Mouse (Mus musculus) heart, adult 2 months (tissue): ENCODE results near the gene Rassf1. TPM values are rescaled to one million over a fixed set of nuclear protein-coding genes. Genes with fewer than 3 reads are reported as not detected.

ENCODE experiments used
- DNase-seq, 2 experiments: peaks; one replicate each; pipeline ENCODE4 v3.0.0; 2021
- H3K27ac ChIP-seq: fragments of 200-600 bp; 2 replicates; pipeline ENCODE4 v1.8.1; 2022
- H3K27me3 ChIP-seq: fragments of 200-500 bp; 2 replicates; pipeline ENCODE4 v1.6.1; 2012; ENCODE audit warnings: mild to moderate bottlenecking, low read length, inconsistent platforms, mixed read lengths; ENCODE audit not compliant: control insufficient read depth, insufficient read depth
- H3K36me3 ChIP-seq: fragments of 200-500 bp; 2 replicates; pipeline ENCODE4 v1.6.1; 2012; ENCODE audit warnings: low read length, inconsistent platforms; ENCODE audit not compliant: control insufficient read depth, insufficient read depth
- H3K4me1 ChIP-seq: fragments of 200-500 bp; 2 replicates; pipeline ENCODE4 v1.6.1; 2011; ENCODE audit warnings: low read length; ENCODE audit not compliant: control insufficient read depth, insufficient read depth
- H3K4me3 ChIP-seq: fragments of 200-600 bp; 2 replicates; pipeline ENCODE4 v1.8.1; 2022
- H3K79me2 ChIP-seq: fragments of 200-500 bp; replicated peaks from 2 replicates; pipeline ENCODE4 v1.6.1; 2012; ENCODE audit warnings: mild to moderate bottlenecking, inconsistent platforms, low read length, moderate library complexity, mixed read lengths; ENCODE audit not compliant: control insufficient read depth, insufficient read depth
- H3K9ac ChIP-seq: fragments of 200-500 bp; 2 replicates; pipeline ENCODE4 v1.6.1; 2012; ENCODE audit warnings: low read depth, mild to moderate bottlenecking, control low read depth, inconsistent platforms, low read length, mixed read lengths
- CTCF ChIP-seq: fragments of 200-600 bp; IDR thresholded peaks from 2 replicates; pipeline ENCODE4 v1.8.1; 2022; ENCODE audit warnings: antibody characterized with exemption, mild to moderate bottlenecking, moderate library complexity
- EP300 ChIP-seq: fragments of 200-500 bp; IDR thresholded peaks from 2 replicates; pipeline ENCODE4 v1.6.1; 2011; ENCODE audit warnings: low read depth, low read length, control low read depth; ENCODE audit not compliant: insufficient read depth
- POLR2A ChIP-seq: fragments of 200-500 bp; IDR thresholded peaks from 2 replicates; pipeline ENCODE4 v1.6.1; 2011; ENCODE audit warnings: mild to moderate bottlenecking, low read depth, low read length, control low read depth; ENCODE audit not compliant: insufficient read depth
- WGBS: fragments of 180-500 bp; shearing (Covaris S2); methylation state at CpG from one replicate; pipeline ENCODE4 v1.1.7; 2018; 5-methylcytosine and 5-hydroxymethylcytosine counted together
- intact Hi-C: fragments of 180-260 bp; cut with DNase I; formaldehyde crosslinking; loops from one replicate; pipeline ENCODE4 v1.15.1; 2025
- polyA plus RNA-seq: library from polyadenylated mRNA; depleted of rRNA; stranded (reverse); fragments of >200 nt; gene quantifications from 2 replicates; pipeline ENCODE4 v1.2.3, GENCODE M21; 2012
- total RNA-seq, 2 experiments: library from RNA; stranded (reverse); gene quantifications; 2 replicates each; pipeline ENCODE4 v1.2.3; 2021

Rassf1 gene
- total and polyA plus RNA-seq, 3 experiments: 12.6 to 15.5 (median 13.4) TPM

- TF ChIP-seq POLR2A: no peak
- peak; percentile 100; the same call in 1 of the 2 replicates for TF ChIP-seq CTCF
- TF ChIP-seq EP300: peak; percentile 98
- Histone ChIP-seq H3K27me3 (no peaks in the 10 kb centered on the region), H3K9ac (0 out of 2 replicates have a peak overlapping the region, but pooled peaks have one; percentile 17), H3K4me3 (0 out of 2 replicates have a peak overlapping the region, but pooled peaks have one; percentile 20), H3K79me2 (no peaks in the 10 kb centered on the region), H3K4me1 (peaks cover 8% of the 10 kb centered on the region), H3K36me3 (no peaks in the 10 kb centered on the region), H3K27ac (peak overlapping the region; percentile 12; the same call in 1 of the 2 replicates)
- DNase-seq: peak; percentile 89 to 96
- WGBS: 4% methylated on average over 10 of the region's 10 CpGs
- intact Hi-C loops: loop anchor here (1.0 to 5.0 kb wide), 3 partner anchors 42 to 135 kb away; no protein-coding TSS in a partner anchor
Measured at GRCm38 (mm10) chr9:107602068-107602648, 50.8 kb downstream of the Rassf1 start.

- H3K4me1 ChIP-seq: peaks cover 3% of the 10 kb centered on the region; the same call in 1 of the 2 replicates
- no peaks in the 10 kb centered on the region for H3K79me2 ChIP-seq
- no peaks in the 10 kb centered on the region for H3K36me3 ChIP-seq
- no peak overlapping the region for H3K9ac ChIP-seq
- intact Hi-C loops: loop anchor here (5.0 kb wide), 1 partner anchor 134 kb away; no protein-coding TSS in a partner anchor
- 72% methylated on average over 6 of the region's 6 CpGs for WGBS
- no peaks in the 10 kb centered on the region for H3K27me3 ChIP-seq
- no peak for DNase-seq
- H3K4me3 ChIP-seq: no peak overlapping the region
- TF ChIP-seq EP300: no peak
- no peak for TF ChIP-seq POLR2A
- no peak for TF ChIP-seq CTCF
- no peak overlapping the region for H3K27ac ChIP-seq
Measured at GRCm38 (mm10) chr9:107603251-107603650, 51.9 kb downstream of the Rassf1 start.

GRCm38 (mm10) chr9:107605041-107605661, 53.8 kb downstream of the Rassf1 start:
- TF ChIP-seq EP300: no peak
- no peak for TF ChIP-seq POLR2A
- no peak for TF ChIP-seq CTCF
- Histone ChIP-seq H3K4me3 (no peak overlapping the region), H3K27me3 (no peaks in the 10 kb centered on the region), H3K36me3 (no peaks in the 10 kb centered on the region), H3K9ac (no peak overlapping the region; the same call in 1 of the 2 replicates), H3K27ac (no peak overlapping the region; the same call in 1 of the 2 replicates), H3K4me1 (peaks cover 4% of the 10 kb centered on the region), H3K79me2 (no peaks in the 10 kb centered on the region)
- intact Hi-C loops: no loop called here
- WGBS: 52% methylated on average over 23 of the region's 23 CpGs
- DNase-seq: no peak

- 32% methylated on average over 9 of the region's 9 CpGs for WGBS
- TF ChIP-seq EP300 (no peak), POLR2A (peak; percentile 62; the same call in 1 of the 2 replicates)
- no peaks in the 10 kb centered on the region for H3K79me2 ChIP-seq
- peak in 1 of 2 experiments; percentile 54 for DNase-seq
- H3K4me3 ChIP-seq: peak overlapping the region; percentile 33; the same call in 1 of the 2 replicates
- no peaks in the 10 kb centered on the region for H3K36me3 ChIP-seq
- peak overlapping the region; percentile 68 for H3K9ac ChIP-seq
- peak overlapping the region; percentile 80 for H3K27ac ChIP-seq
- H3K4me1 ChIP-seq: peaks cover 10% of the 10 kb centered on the region
- intact Hi-C loops: no loop called here
- H3K27me3 ChIP-seq: no peaks in the 10 kb centered on the region
Measured at GRCm38 (mm10) chr9:107606591-107606990, 55.2 kb downstream of the Rassf1 start.

- Histone ChIP-seq H3K79me2 (no peaks in the 10 kb centered on the region), H3K4me1 (peaks cover 12% of the 10 kb centered on the region), H3K36me3 (no peaks in the 10 kb centered on the region), H3K4me3 (peak overlapping the region; percentile 33; the same call in 1 of the 2 replicates), H3K27me3 (no peaks in the 10 kb centered on the region), H3K9ac (peak overlapping the region; percentile 68), H3K27ac (peak overlapping the region; percentile 80)
- WGBS: 64% methylated on average over 2 of the region's 2 CpGs
- DNase-seq: no peak
- intact Hi-C loops: no loop called here
- no peak for TF ChIP-seq POLR2A
- no peak for TF ChIP-seq CTCF
Measured at GRCm38 (mm10) chr9:107607036-107607435, 55.7 kb downstream of the Rassf1 start.

GRCm38 (mm10) chr9:107607653-107608245, 56.4 kb downstream of the Rassf1 start:
- WGBS: 35% methylated on average over 9 of the region's 9 CpGs
- DNase-seq: no peak
- Histone ChIP-seq H3K4me1 (peaks cover 12% of the 10 kb centered on the region), H3K9ac (peak overlapping the region; percentile 38; the same call in 1 of the 2 replicates), H3K27me3 (no peaks in the 10 kb centered on the region), H3K27ac (peak overlapping the region; percentile 64), H3K36me3 (no peaks in the 10 kb centered on the region), H3K79me2 (no peaks in the 10 kb centered on the region), H3K4me3 (no peak overlapping the region)
- TF ChIP-seq POLR2A (no peak), CTCF (no peak), EP300 (no peak)
- intact Hi-C loops: no loop called here
